Mouse (Mus musculus) heart, postnatal 0 days (tissue): ENCODE results near the gene Sec24a. TPM values are rescaled to one million over a fixed set of nuclear protein-coding genes. Genes with fewer than 3 reads are reported as not detected.
A peak's percentile ranks its signal among the peaks of the same experiment; 100 is the strongest.
"Not testable (repeated sequence)": the region's sequence is repeated elsewhere in the genome, so short reads cannot be mapped to it uniquely, and the experiment has no call there.

Experiments
- ATAC-seq: fragments of 200-750 bp; cut with Nextera tagmentation; 2 replicates; pipeline ENCODE4 v1.8.0; 2017; ENCODE audit warnings: low read depth, moderate number of reproducible peaks, moderate library complexity; ENCODE audit not compliant: insufficient read depth
- DNase-seq: peaks from one replicate; pipeline ENCODE4 v3.0.0-alpha.2; 2016; ENCODE audit warnings: low spot score
- H3K27ac ChIP-seq: fragments of 300-500 bp; sonication (generic); 2 replicates; pipeline ENCODE4 v1.5.1; 2014; ENCODE audit warnings: low read depth, mild to moderate bottlenecking
- H3K27me3 ChIP-seq: fragments of 300-500 bp; sonication (generic); 2 replicates; pipeline ENCODE4 v1.6.1; 2014; ENCODE audit warnings: low read length, mixed read lengths; ENCODE audit not compliant: control insufficient read depth, insufficient read depth
- H3K36me3 ChIP-seq: fragments of 300-500 bp; sonication (generic); replicated peaks from 2 replicates; pipeline ENCODE4 v1.6.1; 2014; ENCODE audit warnings: low read length, mixed read lengths; ENCODE audit not compliant: control insufficient read depth, insufficient read depth
- H3K4me1 ChIP-seq: fragments of 300-500 bp; sonication (generic); 2 replicates; pipeline ENCODE4 v1.6.1; 2014; ENCODE audit warnings: antibody characterized with exemption; ENCODE audit not compliant: control insufficient read depth, insufficient read depth
- H3K4me2 ChIP-seq: fragments of 300-500 bp; sonication (generic); 2 replicates; pipeline ENCODE4 v1.6.1; 2014; ENCODE audit warnings: low read depth, mild to moderate bottlenecking, low read length, moderate library complexity
- H3K4me3 ChIP-seq: fragments of 300-500 bp; sonication (generic); 2 replicates; pipeline ENCODE4 v1.5.1; 2014; ENCODE audit warnings: low read depth, low read length
- H3K9ac ChIP-seq: fragments of 300-500 bp; sonication (generic); replicated peaks from 2 replicates; pipeline ENCODE4 v1.6.1; 2014; ENCODE audit warnings: low read depth, low read length, mixed read lengths
- H3K9me3 ChIP-seq: fragments of 300-500 bp; sonication (generic); replicated peaks from 2 replicates; pipeline ENCODE4 v1.6.1; 2016; ENCODE audit warnings: low read length; ENCODE audit not compliant: control insufficient read depth
- CTCF ChIP-seq: IDR thresholded peaks from 2 replicates; pipeline ENCODE4 v1.5.1; 2016; ENCODE audit warnings: antibody characterized with exemption, control low read depth, low read depth
- EP300 ChIP-seq: IDR thresholded peaks from 2 replicates; pipeline ENCODE4 v1.6.1; 2016; ENCODE audit warnings: antibody characterized with exemption, low read depth
- WGBS: fragments of 180-500 bp; shearing (Covaris S2); extraction: QIAGEN DNeasy Blood & Tissue Kit; methylation state at CpG from one replicate; pipeline ENCODE4 v1.1.7; 2014; 5-methylcytosine and 5-hydroxymethylcytosine counted together
- polyA plus RNA-seq: library from polyadenylated mRNA; unstranded; fragments of >200 nt; fragmentation: Nextera tagmentation; extraction: Ambion mirVana; gene quantifications from 2 replicates; pipeline ENCODE4 v1.2.1, GENCODE M21; 2015
- total RNA-seq: library from RNA; depleted of rRNA; stranded (reverse); fragments of >200 nt; gene quantifications from 2 replicates; pipeline ENCODE4 v1.2.3, GENCODE M21; 2014; ENCODE audit warnings: low replicate concordance

Gene Sec24a
- total and polyA plus RNA-seq, 2 experiments from 2014 or later, result 7.3 to 8.3 TPM

- no peak overlapping the region for H3K9ac ChIP-seq
- no peak overlapping the region for H3K27ac ChIP-seq
- TF ChIP-seq CTCF (no peak), EP300 (no peak)
- 90% methylated on average over 3 of the region's 3 CpGs for WGBS
- H3K9me3 ChIP-seq, result no peaks in the 10 kb centered on the region
- ATAC-seq (no peak), DNase-seq (no peak)
- H3K4me1 ChIP-seq, result no peaks in the 10 kb centered on the region
- H3K4me2 ChIP-seq, result no peak overlapping the region
- H3K4me3 ChIP-seq, result no peak overlapping the region
- H3K36me3 ChIP-seq, result peaks cover 49% of the 10 kb centered on the region
- no peaks in the 10 kb centered on the region for H3K27me3 ChIP-seq
These were observed 68.5 kb downstream of the Sec24a start for GRCm38 (mm10) chr11:51694984-51695383.

- not testable (repeated sequence) for H3K27ac ChIP-seq, H3K9me3 ChIP-seq, H3K4me2 ChIP-seq, H3K9ac ChIP-seq, H3K27me3 ChIP-seq, H3K4me1 ChIP-seq, H3K4me3 ChIP-seq, ATAC-seq, DNase-seq
- 95% methylated on average over 1 of the region's 3 CpGs for WGBS
- peaks cover 13% of the 10 kb centered on the region for H3K36me3 ChIP-seq
These were observed 72.8 kb downstream of the Sec24a start for GRCm38 (mm10) chr11:51690597-51690996.

GRCm38 (mm10) chr11:51689343-51689742 is 74.1 kb downstream of the Sec24a start:
- Histone ChIP-seq H3K27ac (peak overlapping the region; percentile 99), H3K4me2 (peak overlapping the region; percentile 62), H3K9me3 (no peaks in the 10 kb centered on the region), H3K4me1 (peaks cover 10% of the 10 kb centered on the region), H3K4me3 (peak overlapping the region; percentile 57), H3K9ac (peak overlapping the region; percentile 71; the same call in 1 of the 2 replicates), H3K27me3 (no peaks in the 10 kb centered on the region), H3K36me3 (peaks cover 13% of the 10 kb centered on the region; the same call in 1 of the 2 replicates)
- WGBS, result 22% methylated on average over 6 of the region's 6 CpGs
- DNase-seq (no peak), ATAC-seq (no peak)
- TF ChIP-seq EP300, result no peak

- TF ChIP-seq EP300 (no peak), CTCF (no peak)
- under 1% methylated on average over 60 of the region's 60 CpGs for WGBS
These were observed 74.8 kb downstream of the Sec24a start, which contains the start of gene 0610009B22Rik for GRCm38 (mm10) chr11:51688330-51689328. 0610009B22Rik (minus strand) TSS chr11:51688874.

GRCm38 (mm10) chr11:51681976-51682374 is 81.5 kb downstream of the Sec24a start:
- Histone ChIP-seq H3K4me1 (no peaks in the 10 kb centered on the region), H3K4me2 (no peak overlapping the region), H3K27ac (no peak overlapping the region), H3K36me3 (0 out of 2 replicates have a peak, but pooled peaks cover 9% of the 10 kb centered on the region), H3K9me3 (no peaks in the 10 kb centered on the region), H3K9ac (no peak overlapping the region), H3K4me3 (no peak overlapping the region), H3K27me3 (no peaks in the 10 kb centered on the region)
- no peak for TF ChIP-seq CTCF
- ATAC-seq (no peak), DNase-seq (no peak)
- WGBS, result 30% methylated on average over 8 of the region's 8 CpGs

More at GRCm38 (mm10) chr11:51688330-51689328, 74.8 kb downstream of the Sec24a start, which contains the start of gene 0610009B22Rik:
- Histone ChIP-seq H3K9ac (peak within 1 kb of the TSS; percentile 71), H3K4me3 (peak within 1 kb of the TSS; percentile 57), H3K9me3 (no peaks in the 10 kb centered on the region), H3K27ac (peak within 1 kb of the TSS; percentile 99), H3K36me3 (peaks cover 13% of the 10 kb centered on the region; the same call in 1 of the 2 replicates), H3K4me2 (peak within 1 kb of the TSS; percentile 73), H3K4me1 (peaks cover 10% of the 10 kb centered on the region), H3K27me3 (no peaks in the 10 kb centered on the region)
- ATAC-seq, result peak; percentile 98
- DNase-seq, result peak; percentile 99
